Mouse (Mus musculus) layer of hippocampus, postnatal 25 days (tissue): ENCODE data around the gene Cyp4f18. TPM values are rescaled to one million over a fixed set of nuclear protein-coding genes. Genes with fewer than 3 reads are reported as not detected.
A peak's percentile ranks its signal among the peaks of the same experiment; 100 is the strongest.
"Not testable (repeated sequence)": the region's sequence is repeated elsewhere in the genome, so short reads cannot be mapped to it uniquely, and the experiment has no call there.

Experiments
- DNase-seq, 2 experiments: peaks; one replicate each; pipeline ENCODE4 v3.0.0; 2022; ENCODE audit warnings: mixed read lengths in 2 of 2, low spot score in 1 of 2; ENCODE audit errors: extremely low spot score in 1 of 2
- total RNA-seq, 2 experiments: library from RNA; stranded (reverse); gene quantifications; 2 replicates each; pipeline ENCODE4 v1.2.3; 2021

Gene Cyp4f18
- total RNA-seq, 2 experiments from 2014 or later: not detected

- DNase-seq: no peak
Measured at GRCm38 (mm10) chr8:71981456-71981855, 28.0 kb downstream of the Cyp4f18 start.

GRCm38 (mm10) chr8:71981032-71981431, 28.4 kb downstream of the Cyp4f18 start:
- no peak for DNase-seq

GRCm38 (mm10) chr8:71974211-71974610, 35.2 kb downstream of the Cyp4f18 start:
- DNase-seq: no peak

- DNase-seq: peak in 1 of 2 experiments; percentile 11
Measured at GRCm38 (mm10) chr8:71971945-71972344, 37.5 kb downstream of the Cyp4f18 start.

- no peak for DNase-seq
Measured at GRCm38 (mm10) chr8:71968636-71969035, 40.8 kb downstream of the Cyp4f18 start.

- DNase-seq: no peak
Measured at GRCm38 (mm10) chr8:71968100-71968499, 41.3 kb downstream of the Cyp4f18 start.

GRCm38 (mm10) chr8:71967261-71967660, 42.2 kb downstream of the Cyp4f18 start:
- DNase-seq: no peak

GRCm38 (mm10) chr8:71966411-71966810, 43.0 kb downstream of the Cyp4f18 start:
- no peak for DNase-seq

- no peak for DNase-seq
Measured at GRCm38 (mm10) chr8:71965166-71965565, 44.3 kb downstream of the Cyp4f18 start.

GRCm38 (mm10) chr8:71964051-71964450, 45.4 kb downstream of the Cyp4f18 start:
- no peak for DNase-seq

GRCm38 (mm10) chr8:71961796-71962195, 47.6 kb downstream of the Cyp4f18 start:
- no peak for DNase-seq

- DNase-seq: no peak
Measured at GRCm38 (mm10) chr8:71960483-71960882, 48.9 kb downstream of the Cyp4f18 start.

GRCm38 (mm10) chr8:71954666-71955065, 54.8 kb downstream of the Cyp4f18 start:
- DNase-seq: no peak

GRCm38 (mm10) chr8:71952961-71953700, 56.3 kb downstream of the Cyp4f18 start:
- DNase-seq: not testable (repeated sequence)

- DNase-seq: no peak
Measured at GRCm38 (mm10) chr8:71952489-71952888, 56.9 kb downstream of the Cyp4f18 start.

- no peak for DNase-seq
Measured at GRCm38 (mm10) chr8:71951436-71952161, 57.8 kb downstream of the Cyp4f18 start.

- DNase-seq: peak; percentile 93 to 99
Measured at GRCm38 (mm10) chr8:71950482-71951221, 58.8 kb downstream of the Cyp4f18 start, which contains the start of gene Zfp961. Gene Zfp961 (plus strand): TSS chr8:71951038.

- no peak for DNase-seq
Measured at GRCm38 (mm10) chr8:71948624-71949023, 60.8 kb downstream of the Cyp4f18 start.

- no peak for DNase-seq
Measured at GRCm38 (mm10) chr8:71941776-71942175, 67.7 kb downstream of the Cyp4f18 start.

GRCm38 (mm10) chr8:71940293-71941208, 68.9 kb downstream of the Cyp4f18 start:
- no peak for DNase-seq
